Mouse (Mus musculus) spleen, adult 2 months (tissue): ENCODE results near the gene Tm4sf20. TPM values are rescaled to one million over a fixed set of nuclear protein-coding genes. Genes with fewer than 3 reads are reported as not detected.

Experiments used
- DNase-seq, 2 experiments: peaks; one replicate each; pipeline versions ENCODE4 v3.0.0 to v3.0.0-alpha.2; 2012 to 2021; ENCODE audit warnings: low spot score in 2 of 2, low read depth in 1 of 2
- H3K27ac ChIP-seq: fragments of 200-500 bp; 2 replicates; pipeline ENCODE4 v1.5.1; 2012; ENCODE audit warnings: low read length, inconsistent platforms; ENCODE audit not compliant: insufficient read depth
- H3K27me3 ChIP-seq: fragments of 200-500 bp; 2 replicates; pipeline ENCODE4 v1.6.1; 2012; ENCODE audit warnings: mild to moderate bottlenecking, moderate library complexity, low read length, inconsistent platforms; ENCODE audit not compliant: control insufficient read depth, insufficient read depth
- H3K36me3 ChIP-seq: fragments of 200-500 bp; 2 replicates; pipeline ENCODE4 v1.6.1; 2012; ENCODE audit warnings: mild to moderate bottlenecking, low read length, inconsistent platforms; ENCODE audit not compliant: control insufficient read depth, insufficient read depth
- H3K4me1 ChIP-seq: fragments of 200-500 bp; 2 replicates; pipeline ENCODE4 v1.6.1; 2011; ENCODE audit warnings: inconsistent platforms; ENCODE audit not compliant: control insufficient read depth, insufficient read depth, insufficient read length
- H3K4me3 ChIP-seq: fragments of 200-500 bp; 2 replicates; pipeline ENCODE4 v1.5.1; 2011; ENCODE audit warnings: mild to moderate bottlenecking, inconsistent platforms; ENCODE audit not compliant: insufficient read depth, insufficient read length; ENCODE audit errors: extremely low read depth
- CTCF ChIP-seq: fragments of 200-500 bp; IDR thresholded peaks from 2 replicates; pipeline ENCODE4 v1.5.1; 2011; ENCODE audit warnings: mild to moderate bottlenecking, inconsistent platforms; ENCODE audit not compliant: insufficient read depth, insufficient read length, insufficient replicate concordance; ENCODE audit errors: extremely low read depth
- POLR2A ChIP-seq: fragments of 200-500 bp; IDR thresholded peaks from 2 replicates; pipeline ENCODE4 v1.6.1; 2011; ENCODE audit warnings: low read depth, low read length, inconsistent platforms
- WGBS: fragments of 180-500 bp; shearing (Covaris S2); methylation state at CpG from one replicate; pipeline ENCODE4 v1.1.7; 2018; 5-methylcytosine and 5-hydroxymethylcytosine counted together
- polyA plus RNA-seq: library from polyadenylated mRNA; depleted of rRNA; stranded (reverse); fragments of >200 nt; gene quantifications from 2 replicates; pipeline ENCODE4 v1.2.3, GENCODE M21; 2012

Gene Tm4sf20
- polyA plus RNA-seq, 1 experiment, result not detected

DNA sequence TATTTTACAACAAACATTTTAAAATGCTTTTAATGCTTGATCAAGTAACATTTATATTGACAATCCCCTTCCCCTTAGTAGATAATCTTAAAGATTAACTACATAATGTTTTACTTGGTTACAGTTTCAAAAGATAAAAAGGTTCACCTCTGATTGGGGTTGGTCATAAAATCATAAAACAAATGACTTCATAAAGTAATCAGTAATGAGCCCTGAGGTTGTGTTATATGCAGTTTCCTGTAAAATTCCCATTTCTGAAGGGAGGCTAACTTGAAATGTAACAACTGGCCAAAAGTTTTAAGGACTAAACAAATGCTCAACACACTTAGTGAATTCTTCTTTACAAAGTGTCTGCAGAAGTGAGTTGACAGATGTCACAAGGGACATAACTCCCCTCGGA lies 2.0 kb downstream of the Tm4sf20 start:
- Histone ChIP-seq H3K27me3 (no peaks in the 10 kb centered on the region), H3K36me3 (no peaks in the 10 kb centered on the region; the same call in 1 of the 2 replicates), H3K27ac (no peak overlapping the region), H3K4me3 (no peak overlapping the region), H3K4me1 (no peaks in the 10 kb centered on the region)
- no peak for DNase-seq
- TF ChIP-seq POLR2A (no peak), CTCF (no peak)
- WGBS, result 90% methylated on average over 1 of the region's 1 CpGs

GRCm38 (mm10) chr1:82762274-82762673 lies 6.0 kb downstream of the Tm4sf20 start:
- H3K36me3 ChIP-seq, result no peaks in the 10 kb centered on the region; the same call in 1 of the 2 replicates
- DNase-seq, result no peak
- H3K4me3 ChIP-seq, result no peak overlapping the region
- no peaks in the 10 kb centered on the region for H3K4me1 ChIP-seq
- no peak for TF ChIP-seq POLR2A
- peak; percentile 2; the same call in 1 of the 2 replicates for TF ChIP-seq CTCF
- H3K27me3 ChIP-seq, result no peaks in the 10 kb centered on the region
- no peak overlapping the region for H3K27ac ChIP-seq
- WGBS, result 88% methylated on average over 1 of the region's 1 CpGs

GRCm38 (mm10) chr1:82761454-82762169 lies 6.6 kb downstream of the Tm4sf20 start:
- no peak for TF ChIP-seq CTCF
- Histone ChIP-seq H3K36me3 (no peaks in the 10 kb centered on the region; the same call in 1 of the 2 replicates), H3K4me1 (no peaks in the 10 kb centered on the region), H3K27ac (no peak overlapping the region), H3K27me3 (no peaks in the 10 kb centered on the region), H3K4me3 (no peak overlapping the region)
- DNase-seq, result no peak
- WGBS, result 68% methylated on average over 8 of the region's 8 CpGs

DNA sequence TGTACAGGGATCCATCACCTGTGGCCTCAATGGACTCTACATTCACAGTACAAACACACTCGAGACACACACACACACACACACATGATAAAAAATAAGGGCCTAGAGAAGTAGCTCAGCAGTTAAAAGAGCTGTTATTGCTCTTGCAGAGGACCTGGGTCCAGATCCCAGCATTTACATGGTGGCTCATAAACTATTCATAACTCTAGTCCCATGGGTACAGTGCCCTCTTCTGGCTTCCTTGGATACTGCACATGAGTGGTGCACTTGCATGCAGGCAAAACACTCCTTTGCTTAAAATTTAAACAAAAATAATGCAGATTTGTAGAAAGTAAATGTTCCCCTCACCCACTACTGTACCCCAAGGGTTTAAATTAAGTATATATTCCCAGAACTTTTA lies 8.7 kb downstream of the Tm4sf20 start:
- DNase-seq, result no peak

DNA sequence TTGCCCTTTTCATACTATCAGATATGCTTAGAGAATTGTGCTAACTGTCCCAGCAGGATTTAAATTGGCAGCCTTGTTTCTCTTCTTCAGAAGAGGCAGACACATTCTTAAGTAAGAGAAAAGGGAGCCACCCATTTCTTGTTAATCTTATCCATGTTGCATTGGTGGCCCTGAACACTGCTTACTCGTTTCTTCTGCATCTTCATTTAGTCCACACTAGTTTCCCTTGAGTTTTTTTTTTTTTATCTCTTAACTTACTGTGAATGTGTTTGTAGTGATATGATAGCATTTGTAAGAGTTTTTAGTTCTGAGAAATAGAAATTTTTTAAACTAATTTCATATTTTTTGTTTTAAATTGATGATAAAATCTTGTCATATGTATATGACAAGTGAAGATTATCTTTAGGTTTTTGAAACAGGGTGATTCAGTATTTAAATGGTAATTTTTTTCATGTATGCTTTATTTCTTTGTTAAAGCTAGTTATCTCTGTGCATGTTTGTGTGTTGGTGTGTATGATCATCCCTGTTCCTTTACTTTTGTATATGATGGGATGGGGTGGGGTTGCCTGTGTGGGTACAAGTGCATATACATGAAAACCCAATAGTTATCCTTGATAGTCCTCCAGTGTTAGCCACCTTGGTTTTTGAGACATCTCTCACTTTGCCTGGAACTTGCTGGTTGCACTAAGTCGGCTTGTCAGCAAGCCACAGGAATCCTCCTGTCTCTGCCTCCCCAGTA lies 20.4 kb downstream of the Tm4sf20 start:
- DNase-seq, result no peak
- Histone ChIP-seq H3K4me3 (no peak overlapping the region), H3K4me1 (no peaks in the 10 kb centered on the region), H3K27ac (no peak overlapping the region), H3K36me3 (peaks cover 17% of the 10 kb centered on the region), H3K27me3 (no peaks in the 10 kb centered on the region)
- 91% methylated on average over 2 of the region's 2 CpGs for WGBS
- no peak for TF ChIP-seq CTCF
- no peak for TF ChIP-seq POLR2A

More for the DNA sequence above, 8.7 kb downstream of the Tm4sf20 start:
- TF ChIP-seq CTCF (no peak), POLR2A (no peak)
- Histone ChIP-seq H3K27ac (no peak overlapping the region), H3K4me1 (no peaks in the 10 kb centered on the region), H3K27me3 (no peaks in the 10 kb centered on the region), H3K36me3 (peaks cover 7% of the 10 kb centered on the region), H3K4me3 (no peak overlapping the region)
- 92% methylated on average over 1 of the region's 1 CpGs for WGBS

DNA sequence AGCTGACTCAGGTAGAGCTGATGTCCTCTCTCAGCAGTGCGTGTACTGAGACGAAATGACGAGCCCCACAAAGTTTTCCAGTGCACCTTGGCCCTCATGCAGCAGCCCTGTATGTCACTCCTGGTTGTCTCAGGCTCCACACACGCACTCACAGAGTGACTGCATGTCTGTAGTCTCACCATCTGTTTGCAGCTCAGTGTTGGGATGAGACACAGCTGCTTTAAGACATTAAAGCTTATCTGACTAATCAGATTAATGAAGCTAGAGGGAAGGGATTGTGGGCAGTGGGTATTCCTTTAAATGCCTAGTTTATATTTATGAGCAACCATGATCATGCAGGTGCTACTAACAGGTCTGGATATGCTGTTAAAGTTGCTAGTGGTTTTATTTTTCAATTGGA lies 21.9 kb downstream of the Tm4sf20 start:
- TF ChIP-seq CTCF, result no peak
- TF ChIP-seq POLR2A, result no peak
- Histone ChIP-seq H3K27me3 (no peaks in the 10 kb centered on the region), H3K36me3 (peaks cover 17% of the 10 kb centered on the region), H3K4me1 (no peaks in the 10 kb centered on the region), H3K4me3 (no peak overlapping the region), H3K27ac (no peak overlapping the region)
- WGBS, result 96% methylated on average over 4 of the region's 4 CpGs
- DNase-seq, result no peak

DNA sequence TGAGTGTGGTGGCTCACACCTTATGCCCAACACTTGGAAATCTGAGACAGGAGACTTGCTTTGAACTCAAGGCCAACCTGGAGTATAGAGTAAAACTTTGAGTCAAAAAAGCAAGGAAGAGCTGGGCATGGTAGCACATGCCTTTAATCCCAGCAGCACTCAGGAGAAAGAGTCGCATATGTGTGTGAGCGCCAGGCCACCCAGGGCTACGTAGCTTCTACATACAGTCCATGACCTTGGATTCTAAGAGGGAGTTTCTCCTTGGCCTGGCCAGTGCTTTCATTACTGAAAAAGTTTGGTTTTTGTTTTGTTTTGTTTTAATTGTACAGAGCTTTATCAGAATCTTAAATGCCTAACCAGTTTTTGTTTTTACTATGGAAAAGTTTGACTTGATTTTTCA lies 24.3 kb downstream of the Tm4sf20 start:
- WGBS, result 96% methylated on average over 3 of the region's 3 CpGs
- Histone ChIP-seq H3K27ac (no peak overlapping the region), H3K36me3 (peaks cover 15% of the 10 kb centered on the region), H3K4me1 (no peaks in the 10 kb centered on the region), H3K4me3 (no peak overlapping the region), H3K27me3 (no peaks in the 10 kb centered on the region)
- no peak for DNase-seq
- no peak for TF ChIP-seq CTCF
- no peak for TF ChIP-seq POLR2A
